Mouse (Mus musculus): ENCODE data around the gene Epha10. TPM values are rescaled to one million over a fixed set of nuclear protein-coding genes. Genes with fewer than 3 reads are reported as not detected.

The Epha10 gene
- not detected for polyA plus RNA-seq (2017; shearing (Covaris generic))

DNA sequence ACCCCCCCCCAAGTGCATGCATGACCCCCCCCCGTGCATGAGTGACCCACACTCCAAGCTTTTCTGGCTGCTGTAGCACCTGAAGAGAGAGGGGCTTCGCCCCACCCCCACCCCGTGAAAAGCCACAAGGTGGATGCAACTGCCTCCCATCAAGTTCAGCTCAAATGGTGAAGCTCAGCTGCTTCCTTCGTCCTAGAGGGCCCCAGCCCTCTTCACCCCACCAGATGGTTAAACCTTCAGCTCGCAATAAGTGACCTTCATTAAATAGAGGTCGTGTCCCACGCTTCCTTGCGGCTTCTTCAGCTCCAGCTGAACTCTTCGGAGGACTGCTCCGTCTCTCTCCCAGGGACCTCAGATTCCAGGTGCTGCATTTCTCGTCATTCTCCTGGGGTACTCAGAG is at the start of gene Epha10:
Epha10 (plus strand) TSS at position 301 of the 400 bp plus-strand sequence.
- ATAC-seq, result no peak

DNA sequence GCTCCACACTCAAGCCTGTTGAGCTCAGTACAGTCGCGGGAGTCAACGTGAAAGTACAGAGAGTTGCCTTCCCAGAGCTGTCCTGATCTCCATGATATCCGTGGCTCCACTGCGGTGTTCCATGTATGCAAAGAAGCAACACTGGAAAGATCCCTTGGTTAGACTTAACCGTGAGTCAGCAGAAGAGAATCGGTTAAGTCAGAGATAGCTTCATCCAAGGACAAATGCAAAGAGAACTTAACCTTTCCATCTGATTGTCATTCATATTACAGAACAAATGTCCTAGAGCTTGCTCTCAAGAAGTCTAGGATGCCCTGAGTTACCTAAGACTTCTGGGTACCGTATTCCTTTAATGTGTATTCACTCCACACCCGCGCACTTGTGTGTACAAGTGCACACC is 47.9 kb upstream of the Epha10 start:
- no peak for ATAC-seq

DNA sequence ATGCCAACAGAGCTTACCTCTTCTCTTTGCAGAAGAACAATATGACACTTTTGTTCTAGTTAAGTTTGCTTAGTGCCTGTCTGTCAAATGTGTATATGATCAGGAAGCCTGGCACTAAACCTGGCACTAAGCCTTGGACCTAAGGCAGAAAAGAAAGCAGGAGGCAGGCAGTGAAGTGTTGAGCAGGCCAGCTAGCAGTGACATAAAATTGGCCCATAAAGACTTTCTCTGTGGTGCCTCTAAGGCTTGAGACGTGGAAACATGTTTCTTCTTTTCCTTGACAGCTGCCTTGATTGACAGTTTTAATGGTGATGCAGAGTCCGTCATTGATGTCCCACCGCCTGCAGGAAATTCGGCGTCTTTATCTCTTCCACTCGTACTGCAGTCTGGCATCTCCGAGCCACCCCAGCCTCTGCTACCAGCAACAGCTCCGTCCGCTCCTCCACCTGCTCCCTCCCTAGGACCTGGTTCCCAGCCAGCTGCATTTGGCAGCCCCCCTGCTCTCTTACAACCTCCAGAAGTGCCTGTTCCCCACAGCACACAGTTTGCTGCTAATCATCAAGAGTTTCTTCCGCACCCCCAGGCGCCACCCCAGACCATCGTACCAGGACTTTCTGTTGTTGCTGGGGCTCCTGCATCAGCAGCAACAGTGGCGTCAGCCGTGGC is 42.5 kb upstream of the Epha10 start:
- no peak for ATAC-seq

DNA sequence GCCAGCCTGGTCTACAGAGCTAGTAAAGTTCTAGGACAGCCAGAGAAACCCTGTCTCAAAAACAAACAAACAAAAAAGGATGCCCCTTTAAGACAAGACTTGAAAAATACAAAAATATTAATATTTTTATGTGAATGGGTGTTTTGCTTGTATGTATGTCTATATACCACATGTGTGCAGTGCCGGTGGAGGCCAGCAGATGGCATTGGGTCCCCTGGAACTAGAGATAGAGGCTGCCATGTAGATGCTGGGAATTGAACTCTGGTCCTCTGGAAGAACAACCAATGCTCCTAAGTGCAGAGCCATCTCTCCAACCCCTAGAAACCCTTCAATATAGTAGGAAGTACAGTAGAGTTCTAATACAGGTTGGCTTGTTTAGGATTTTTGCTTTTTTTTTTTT is 39.7 kb upstream of the Epha10 start:
- ATAC-seq, result no peak

DNA sequence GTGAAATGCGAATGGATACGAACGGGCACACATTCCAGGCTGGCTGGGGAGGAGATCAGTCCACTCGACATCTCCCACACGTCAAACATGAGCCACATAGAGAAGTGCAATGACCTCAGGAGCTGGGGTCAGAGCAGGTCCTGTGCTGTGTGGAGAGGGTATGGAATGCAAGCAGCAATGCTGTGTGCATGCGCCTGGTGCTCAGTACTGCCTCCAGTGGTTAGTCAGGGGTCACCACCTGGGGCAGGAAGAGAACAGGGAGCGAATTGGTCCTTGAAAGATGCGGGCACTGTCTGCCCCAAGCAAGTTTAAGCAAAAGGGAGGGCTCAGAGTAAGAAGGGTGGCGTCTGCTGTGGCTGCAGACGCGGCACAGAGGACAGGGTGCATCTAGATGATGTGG is 37.2 kb upstream of the Epha10 start:
- ATAC-seq, result peak; percentile 68

DNA sequence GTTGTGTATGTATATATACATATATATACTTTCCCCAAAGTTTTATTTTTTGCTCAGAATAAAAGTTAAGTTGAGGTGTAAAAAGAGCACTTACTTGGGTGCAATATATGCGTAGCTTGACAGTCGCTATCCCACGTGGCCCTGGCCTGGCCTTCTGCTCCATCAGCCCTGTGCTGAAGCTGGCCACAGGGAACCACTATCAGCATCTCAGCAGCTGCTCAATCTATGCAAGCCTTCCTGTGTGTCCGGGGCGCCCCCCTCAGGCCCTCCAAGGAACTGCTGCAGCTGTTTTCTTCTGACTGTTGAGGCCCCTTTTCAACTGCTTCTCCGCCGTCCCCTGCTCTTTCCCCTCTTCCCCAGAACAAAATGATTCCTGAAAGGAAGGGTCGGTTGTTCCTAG is 33.1 kb upstream of the Epha10 start:
- peak; percentile 38 for ATAC-seq

DNA sequence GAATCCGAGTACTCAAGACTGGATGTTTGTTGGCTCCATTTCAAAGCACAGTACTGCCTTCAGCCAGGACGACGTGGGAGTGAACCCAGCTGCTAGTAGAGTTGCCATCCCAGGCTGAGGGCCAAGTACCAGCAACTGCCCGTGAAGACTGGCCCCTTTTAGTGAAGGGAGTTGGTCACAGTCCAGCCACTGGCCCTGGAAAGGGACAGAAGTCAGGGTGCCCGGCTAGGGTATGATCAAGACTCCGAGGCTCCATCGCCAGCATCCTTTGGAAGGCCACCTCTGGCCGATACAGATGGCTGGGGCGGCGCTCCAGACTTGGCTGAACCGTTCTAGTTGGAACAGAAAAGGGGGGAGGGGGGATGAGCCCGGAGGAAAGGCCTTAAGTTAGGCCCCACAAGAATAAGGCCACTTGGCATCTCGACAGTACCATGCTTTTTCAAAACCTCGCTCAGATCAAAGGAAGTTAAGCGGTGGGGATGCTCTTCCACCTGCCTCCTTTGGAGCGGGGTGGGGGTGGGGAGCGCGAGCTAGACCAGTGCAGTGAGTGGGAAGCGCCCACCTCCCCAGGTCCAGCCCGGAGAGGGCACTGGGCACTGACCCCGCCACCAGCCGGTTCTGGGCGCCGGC is 31.0 kb upstream of the Epha10 start:
- ATAC-seq, result no peak

DNA sequence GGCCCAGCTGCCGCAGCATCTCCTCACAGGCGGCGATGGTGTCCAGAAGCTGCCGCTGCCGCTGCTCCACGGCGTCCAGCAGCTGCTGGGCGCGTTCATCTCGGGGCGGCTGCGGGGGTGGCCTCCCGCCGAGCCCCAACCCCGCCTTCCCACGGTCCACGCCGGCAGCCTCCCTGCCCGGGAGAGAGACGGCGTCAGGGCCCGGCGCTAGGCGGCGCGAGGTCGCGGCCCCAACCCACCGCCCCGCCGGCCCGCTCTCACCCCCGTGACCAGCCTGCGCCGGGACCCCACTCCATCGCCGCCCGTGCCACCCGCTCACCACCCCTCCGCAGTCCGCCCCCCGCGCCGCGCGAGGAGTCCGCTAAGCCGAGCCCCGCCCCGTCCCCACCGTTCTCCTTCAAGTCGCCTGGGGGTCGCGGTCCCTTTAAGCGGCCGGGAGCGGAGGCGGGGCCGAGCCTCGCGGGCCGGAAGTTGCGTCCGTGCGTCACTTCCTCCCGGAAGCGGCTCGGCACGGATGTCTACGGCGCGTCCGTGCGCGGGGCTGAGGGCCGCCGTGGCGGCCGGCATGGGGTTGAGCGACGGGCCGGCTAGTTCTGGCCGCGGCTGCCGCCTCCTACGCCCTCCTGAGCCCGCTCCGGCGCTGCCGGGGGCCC is 30.3 kb upstream of the Epha10 start, which contains the start of gene Yrdc:
Yrdc (plus strand) TSS at position 419 of the 653 bp plus-strand sequence.
- peak; percentile 84 for ATAC-seq

DNA sequence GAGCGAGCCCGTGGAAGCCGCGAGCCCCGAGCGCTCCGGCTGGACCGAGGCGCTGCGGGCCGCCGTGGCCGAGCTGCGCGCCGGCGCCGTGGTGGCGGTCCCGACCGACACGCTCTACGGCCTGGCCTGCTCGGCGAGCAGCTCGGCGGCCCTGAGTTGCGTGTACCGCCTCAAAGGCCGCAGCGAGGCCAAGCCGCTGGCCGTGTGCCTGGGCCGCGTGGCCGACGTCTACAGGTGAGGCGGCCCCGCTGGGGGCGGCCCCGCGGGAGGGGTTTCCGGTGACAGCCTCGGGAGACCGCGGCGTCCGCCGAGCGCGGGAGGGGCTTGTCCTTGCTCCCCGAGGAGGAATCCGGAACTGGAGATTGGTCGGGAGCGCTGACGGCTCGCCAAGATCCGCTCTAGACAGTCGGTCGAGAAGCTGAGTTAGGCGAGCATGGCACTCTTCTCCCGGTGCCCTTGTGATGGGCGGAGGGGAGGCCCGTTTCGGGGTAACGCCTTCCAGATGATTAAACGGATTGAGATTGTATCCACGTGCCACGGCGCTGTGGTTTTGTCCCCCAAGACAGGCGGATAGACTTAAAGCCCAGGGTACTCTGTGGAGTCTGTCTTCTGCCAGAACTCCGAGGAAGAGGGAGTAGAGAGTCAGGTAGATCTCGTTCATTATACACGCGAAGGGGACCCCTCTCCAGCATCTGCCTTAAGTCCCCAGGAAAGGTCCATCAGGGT is 29.6 kb upstream of the Epha10 start, which contains the start of gene 1110065P20Rik:
1110065P20Rik (minus strand) TSS at position 264 of the 726 bp plus-strand sequence.
- ATAC-seq, result peak; percentile 72

DNA sequence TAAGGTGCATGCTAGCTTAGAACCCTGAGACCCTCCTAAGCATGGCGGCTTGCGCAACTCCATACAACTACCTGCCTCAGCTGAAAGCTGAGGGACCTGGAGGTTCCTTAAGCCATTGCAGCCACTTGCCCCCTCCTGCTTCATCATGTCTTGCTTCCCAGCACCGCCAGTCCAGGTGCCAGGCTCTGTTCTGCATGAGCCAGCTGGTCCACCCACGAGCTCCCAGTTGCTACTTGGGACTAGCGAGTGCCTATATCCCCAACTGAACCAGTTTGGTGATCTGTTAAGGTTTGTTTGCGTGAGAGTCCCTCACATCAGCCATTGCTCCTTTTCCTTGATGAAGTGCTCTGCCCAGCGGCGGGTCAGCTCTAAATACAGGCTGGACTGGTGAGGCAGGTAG is 24.4 kb upstream of the Epha10 start:
- no peak for ATAC-seq

DNA sequence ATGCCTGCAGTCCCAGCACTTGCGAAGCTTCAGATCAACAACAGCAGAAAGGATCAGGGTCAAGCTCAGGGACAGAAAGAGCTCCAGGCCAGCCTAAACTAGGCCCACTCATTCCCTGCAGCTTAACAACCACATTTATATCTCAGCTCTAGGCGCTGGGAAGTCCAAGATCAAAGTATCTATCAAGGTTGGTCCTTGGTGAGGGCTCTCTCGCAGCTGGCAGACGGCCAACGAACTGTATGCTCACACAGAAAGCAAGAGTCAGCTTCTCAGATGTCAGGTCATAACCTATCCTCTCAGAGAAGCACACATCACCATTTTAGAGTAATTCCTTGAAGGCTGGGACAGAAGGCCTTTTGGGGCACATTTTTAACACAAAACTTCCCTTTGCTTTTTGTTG is 22.3 kb upstream of the Epha10 start:
- ATAC-seq, result no peak

DNA sequence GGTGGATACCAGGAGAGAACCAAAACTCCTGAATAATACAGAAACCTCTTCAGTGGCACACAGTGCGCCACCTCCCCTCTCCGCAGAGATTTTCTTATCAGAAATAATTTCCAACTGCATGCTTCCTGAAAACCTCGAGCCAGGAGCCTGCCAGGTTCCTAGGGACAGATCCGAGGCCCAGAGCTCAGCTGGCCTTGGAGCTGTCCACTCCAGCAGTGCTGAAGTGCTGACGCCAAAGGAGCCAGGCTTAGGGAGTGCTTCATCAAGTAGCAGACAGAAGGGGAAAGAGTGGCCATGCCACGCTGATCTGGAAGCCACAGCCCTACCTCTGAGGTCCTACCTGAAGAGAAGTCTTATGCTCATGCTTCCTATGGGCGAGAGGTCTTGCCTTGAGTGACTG is 20.3 kb upstream of the Epha10 start:
- no peak for ATAC-seq

DNA sequence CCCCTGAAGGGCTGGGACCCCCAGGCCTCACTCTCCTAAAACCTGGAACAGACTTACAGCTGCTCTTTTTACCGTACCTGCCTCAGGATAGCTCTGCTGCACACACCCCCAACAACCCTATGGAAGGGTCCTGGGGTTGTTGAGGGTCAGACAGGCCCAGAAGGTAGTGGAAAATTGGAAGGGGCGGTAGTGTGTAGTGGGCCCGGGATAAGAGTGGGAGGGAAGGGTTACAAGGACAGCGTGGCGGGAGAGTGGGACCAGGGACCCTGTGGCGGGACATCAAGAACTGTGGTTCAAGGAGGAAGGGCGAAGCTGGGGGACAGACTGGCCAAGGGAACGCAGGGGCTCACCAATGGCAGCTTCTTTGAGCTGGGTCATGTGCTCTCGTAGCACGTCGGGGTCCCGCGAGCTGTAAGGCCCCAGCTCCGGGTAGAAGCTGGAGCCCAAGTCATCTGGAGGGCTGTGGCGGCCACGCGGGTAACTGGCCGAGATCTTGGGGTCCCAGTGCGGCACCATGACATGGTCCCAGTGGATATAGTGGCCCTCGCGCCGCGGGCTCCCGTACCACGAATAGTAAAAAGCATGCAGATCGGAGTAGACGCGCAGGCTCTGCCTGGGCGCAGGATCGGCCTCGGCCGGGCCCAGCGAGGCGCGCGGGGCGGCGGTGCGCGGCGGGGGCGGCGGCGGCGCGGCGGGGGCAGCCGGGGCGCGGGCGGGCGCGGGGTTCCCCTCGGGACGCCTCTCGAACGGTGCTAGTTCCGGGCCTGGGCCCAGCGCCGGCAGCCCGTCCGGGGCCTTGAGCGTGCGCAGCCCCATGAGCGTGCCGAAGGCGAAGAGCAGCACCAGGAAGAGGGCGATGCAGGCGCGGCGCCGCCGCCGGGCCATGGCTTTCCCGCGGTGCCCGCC is 19.2 kb upstream of the Epha10 start, which contains the start of gene Maneal:
Maneal (minus strand) TSS at position 889 of the 906 bp plus-strand sequence.
- peak; percentile 5 for ATAC-seq

DNA sequence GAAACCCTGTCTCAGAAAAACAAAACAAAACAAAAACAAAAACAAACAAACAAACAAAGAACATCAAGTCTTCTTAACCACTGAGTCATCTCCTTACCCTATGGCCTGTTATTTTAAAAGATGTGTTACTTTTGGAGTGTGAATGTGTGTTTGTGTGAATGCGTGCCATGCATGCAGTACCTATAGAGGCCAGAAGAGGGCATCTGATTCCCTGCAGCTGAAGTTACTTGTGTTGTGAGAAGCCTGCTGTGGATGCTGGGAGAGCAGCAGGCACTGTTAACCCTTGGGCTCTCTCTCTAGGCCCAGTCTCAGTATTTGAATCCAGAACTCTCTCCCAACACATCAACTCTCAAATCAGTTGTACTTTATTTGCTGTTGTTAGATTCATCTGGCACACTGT is 8.0 kb upstream of the Epha10 start:
- ATAC-seq, result no peak

DNA sequence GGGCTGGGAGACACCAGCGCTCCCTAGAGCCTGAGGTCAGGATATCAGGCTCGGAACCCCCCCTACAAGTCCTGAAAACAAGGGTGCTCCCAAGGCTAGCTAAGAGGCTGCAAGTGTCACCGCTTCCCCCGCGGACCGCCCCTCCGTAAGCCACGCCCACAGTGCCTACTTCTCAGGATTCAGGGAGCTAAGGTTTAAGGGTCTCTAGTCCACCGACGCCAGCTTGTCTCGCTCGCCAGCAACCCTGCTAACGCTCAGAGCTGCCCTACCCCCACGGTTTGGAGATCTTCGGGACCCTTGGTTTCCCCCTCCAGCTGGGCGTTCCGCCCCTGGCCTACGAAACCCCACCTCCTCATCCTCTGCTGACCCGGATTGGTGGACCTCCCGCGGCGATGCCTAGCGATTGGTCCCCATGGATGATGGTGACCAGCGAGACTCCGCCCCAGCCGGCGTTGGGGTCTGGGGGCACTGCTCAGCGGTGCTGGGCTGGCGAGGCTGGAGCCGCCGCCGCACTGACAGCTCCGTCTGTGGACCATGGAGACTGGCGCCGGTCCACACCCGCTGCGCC is 726 bp downstream of the Epha10 start:
- no peak for ATAC-seq

DNA sequence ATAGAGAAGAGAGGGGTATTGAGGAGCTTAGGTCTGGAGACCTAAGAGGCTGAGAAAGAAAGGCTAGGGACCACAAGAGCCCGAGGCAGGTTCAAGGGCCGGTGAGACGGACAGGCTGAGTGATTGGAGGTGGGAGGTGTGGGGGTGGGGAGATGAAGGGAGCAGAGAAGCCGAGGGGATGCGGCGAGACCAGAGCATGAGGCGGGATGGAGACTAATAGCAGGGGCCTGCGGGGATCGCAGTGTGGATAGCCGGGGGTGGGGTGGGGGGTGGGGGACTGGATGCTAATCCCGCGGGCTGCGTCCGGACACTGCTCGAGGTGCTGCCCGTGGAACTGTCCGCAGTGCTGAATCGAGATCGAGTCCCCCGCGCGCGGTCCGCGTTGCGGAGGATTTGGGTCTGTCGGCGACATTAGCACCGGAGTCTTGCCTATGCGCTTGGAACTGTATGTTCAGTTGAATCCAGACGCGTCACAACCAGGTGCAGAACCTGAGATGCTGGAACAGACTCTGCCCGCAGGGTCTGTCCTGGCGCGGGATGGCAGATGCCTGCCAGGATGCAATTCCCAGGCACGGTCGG is 1.5 kb downstream of the Epha10 start:
- no peak for ATAC-seq

DNA sequence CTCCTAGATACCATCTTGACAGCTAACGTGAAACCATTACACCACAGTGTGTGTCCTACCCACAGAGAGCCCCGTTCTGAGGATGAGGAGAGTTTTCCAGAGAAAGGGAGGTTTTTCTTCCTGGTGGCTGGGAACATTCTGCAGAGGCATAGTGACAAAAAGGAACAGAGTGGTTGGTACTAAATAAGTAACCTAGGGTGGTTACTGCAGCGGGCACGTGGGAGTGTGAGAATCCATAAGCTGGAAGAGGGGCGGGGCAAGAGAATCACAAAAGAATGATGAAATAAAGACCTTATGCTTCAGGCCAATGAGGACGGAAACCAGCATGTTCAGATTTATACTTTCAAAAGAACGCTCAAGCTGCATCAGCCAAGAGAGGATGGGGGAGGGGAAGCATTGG is 8.0 kb downstream of the Epha10 start:
- ATAC-seq, result no peak

DNA sequence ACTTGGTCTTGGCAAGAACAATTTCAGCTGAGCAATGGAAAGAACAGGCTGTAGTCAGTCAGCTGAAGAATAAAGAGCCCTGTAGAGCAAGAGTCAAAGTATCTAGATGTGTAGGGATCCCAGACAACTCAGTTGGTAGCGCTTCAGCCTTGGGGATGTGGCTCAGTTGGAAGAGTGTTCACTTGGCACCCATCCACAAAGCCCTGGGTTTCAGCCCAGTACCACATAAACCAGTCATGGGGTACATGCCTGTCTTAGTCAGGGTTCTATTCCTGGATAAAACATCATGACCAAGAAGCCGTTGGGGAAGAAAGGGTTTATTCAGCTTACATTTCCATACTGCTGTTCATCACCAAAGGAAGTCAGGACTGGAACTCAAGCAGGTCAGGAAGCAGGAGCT is 9.2 kb downstream of the Epha10 start:
- ATAC-seq, result no peak

DNA sequence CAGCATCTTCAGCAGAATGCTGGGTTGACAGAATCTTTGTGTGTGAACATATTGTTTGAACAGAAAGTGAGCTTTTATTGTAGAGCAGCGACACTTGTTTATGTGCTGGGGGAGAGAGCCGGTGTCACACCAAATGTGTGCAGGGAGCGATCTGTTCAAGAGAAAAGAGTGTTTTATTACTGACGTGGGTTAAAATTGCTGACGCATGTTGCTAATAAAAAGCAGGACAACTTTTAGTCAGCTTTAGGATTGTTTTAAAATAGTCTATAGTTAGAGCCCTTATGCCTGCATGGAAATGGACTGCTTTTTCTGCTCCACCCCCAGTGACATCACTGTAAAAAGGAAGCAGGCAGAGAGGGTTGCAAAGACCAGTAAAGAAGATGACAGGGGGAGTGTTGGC is 10.1 kb downstream of the Epha10 start:
- no peak for ATAC-seq

DNA sequence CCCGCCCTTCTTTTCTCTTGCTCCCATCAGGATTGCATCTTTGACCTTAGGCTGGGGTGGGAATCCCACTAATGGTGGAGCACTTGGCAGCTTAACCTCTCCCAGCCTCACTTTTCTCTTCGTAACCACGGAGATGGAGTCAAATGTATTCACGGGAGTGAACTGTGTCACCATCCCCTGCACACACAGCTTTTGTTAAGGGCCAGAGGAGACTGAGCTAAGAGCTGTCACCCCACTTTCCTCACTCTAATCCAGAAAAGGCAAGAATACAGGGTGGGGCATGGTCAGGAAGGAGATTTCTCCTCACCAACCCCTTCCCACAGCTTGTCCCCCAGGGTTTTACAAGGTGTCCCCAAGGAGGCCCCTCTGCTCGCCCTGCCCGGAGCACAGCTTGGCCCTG is 13.1 kb downstream of the Epha10 start:
- ATAC-seq, result no peak

Measured in CD4-positive, CD25-positive, alpha-beta regulatory T cell, adult 4 months (primary cell).